Mouse (Mus musculus): Measurements from ENCODE around the gene Tmem9b.

Gene Tmem9b

GRCm38 (mm10) chr7:109752008-109752925 lies at the start of gene Tmem9b:
Gene Tmem9b (minus strand): TSS chr7:109752875.
- DNase-seq (ENCODE audit: low read depth): peak; percentile 51

DNA sequence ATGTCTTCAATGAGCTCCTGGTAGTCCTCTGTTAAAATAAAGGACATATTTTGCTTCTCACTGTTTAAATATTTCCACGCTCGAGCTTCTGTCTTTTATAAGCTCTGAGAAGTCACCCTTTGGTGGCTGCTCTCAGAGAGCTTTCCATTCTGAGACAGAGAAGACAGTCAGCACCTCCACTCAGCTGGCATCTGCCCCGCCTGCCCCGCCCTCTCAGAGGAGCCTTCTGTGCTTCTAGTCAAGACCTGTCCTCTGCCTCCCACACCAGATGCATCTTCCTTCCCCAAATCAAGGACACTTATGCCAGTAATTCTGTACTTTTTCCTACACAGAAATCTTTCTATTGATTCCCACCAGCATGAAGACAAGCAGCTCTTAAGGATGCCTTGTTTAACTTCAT lies 48.0 kb upstream of the Tmem9b start:
- DNase-seq (ENCODE audit: low read depth): no peak

DNA sequence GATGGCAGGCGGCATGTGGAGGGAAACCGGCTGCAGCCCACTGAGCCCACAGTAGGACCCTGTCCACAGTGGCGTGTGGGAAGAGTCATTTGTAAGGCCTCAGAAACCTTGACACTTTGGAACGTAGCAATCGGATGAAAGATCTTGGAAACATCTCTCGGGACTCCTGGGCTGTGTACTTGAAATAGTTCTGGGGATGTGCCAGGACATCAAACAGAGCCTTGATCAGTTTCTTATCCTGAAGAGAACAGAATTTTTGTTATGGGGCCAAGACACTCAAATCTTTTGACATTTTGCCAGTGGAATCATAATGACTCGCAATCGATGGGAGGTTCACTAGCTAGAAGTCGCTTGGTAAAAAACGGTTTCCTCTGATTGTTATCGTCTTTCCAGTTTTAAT lies 46.5 kb upstream of the Tmem9b start:
- DNase-seq (ENCODE audit: low read depth): no peak

DNA sequence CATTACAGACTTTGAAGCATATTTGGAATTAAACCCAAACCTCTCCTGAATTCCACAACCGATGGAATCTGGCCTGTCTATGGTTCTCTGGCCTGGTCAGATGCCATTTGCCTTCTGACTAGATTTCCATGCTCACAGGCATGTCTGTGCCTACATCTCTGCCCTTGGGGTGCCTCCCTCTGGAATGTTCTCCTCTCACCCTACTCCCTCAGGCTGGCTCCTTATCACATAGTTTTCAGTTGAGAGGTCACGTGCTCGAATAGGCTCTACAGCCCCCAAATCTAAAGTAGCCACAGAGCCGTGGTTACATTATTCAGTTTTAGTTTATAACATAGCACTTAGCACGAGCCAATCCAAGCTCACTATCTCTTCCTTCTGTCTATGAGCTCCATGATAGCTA lies 42.9 kb upstream of the Tmem9b start:
- DNase-seq (ENCODE audit: low read depth): no peak

DNA sequence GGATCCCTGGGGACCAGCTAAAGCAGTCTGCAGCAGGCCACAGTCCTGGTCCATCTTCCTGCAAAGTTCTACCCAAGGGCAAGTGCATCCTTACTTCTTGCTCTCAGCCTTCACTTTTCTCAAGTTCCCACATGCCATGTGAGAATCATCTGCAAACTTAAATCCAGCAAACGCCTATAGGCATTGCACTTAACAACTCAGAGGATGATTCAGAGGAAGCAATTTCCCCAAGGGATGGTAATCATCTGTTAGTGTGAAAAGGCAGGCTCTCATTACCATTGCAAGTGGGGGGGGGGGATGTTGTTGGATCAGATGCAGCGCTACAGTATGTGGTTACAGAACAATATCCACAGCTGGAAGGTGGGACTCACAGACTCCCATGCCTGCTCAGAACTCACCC lies 41.9 kb upstream of the Tmem9b start:
- DNase-seq (ENCODE audit: low read depth): no peak

- DNase-seq (ENCODE audit: low read depth): peak; percentile 46
Measured at GRCm38 (mm10) chr7:109792759-109793158, 40.1 kb upstream of the Tmem9b start.

DNA sequence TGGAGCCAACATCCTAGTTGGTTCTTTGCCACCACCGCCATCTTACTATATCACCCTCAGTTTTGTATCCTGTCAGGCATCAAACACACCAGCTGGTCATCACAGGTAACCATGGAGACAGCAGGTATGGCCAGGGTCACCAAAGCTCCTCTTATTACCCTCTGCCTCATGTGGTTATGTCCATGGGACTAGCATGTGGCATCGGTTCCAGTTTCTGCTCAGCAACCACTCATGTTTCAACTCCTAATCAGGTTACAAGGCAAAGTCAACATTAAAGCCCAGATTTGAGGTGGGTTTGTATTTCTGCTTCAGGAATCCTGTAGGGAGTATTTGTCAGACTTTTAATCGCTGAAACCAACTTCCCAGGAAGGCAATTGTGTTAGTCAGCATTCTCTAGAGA lies 38.1 kb upstream of the Tmem9b start:
- no peak for DNase-seq (ENCODE audit: low read depth)

- DNase-seq (ENCODE audit: low read depth): no peak
Measured at GRCm38 (mm10) chr7:109787860-109788259, 35.2 kb upstream of the Tmem9b start.

GRCm38 (mm10) chr7:109783281-109783680 lies 30.6 kb upstream of the Tmem9b start:
- no peak for DNase-seq (ENCODE audit: low read depth)

- peak; percentile 41 for DNase-seq (ENCODE audit: low read depth)
Measured at GRCm38 (mm10) chr7:109781470-109782203, 29.0 kb upstream of the Tmem9b start, which contains the start of gene Nrip3. Gene Nrip3 (minus strand): TSS chr7:109782025.

DNA sequence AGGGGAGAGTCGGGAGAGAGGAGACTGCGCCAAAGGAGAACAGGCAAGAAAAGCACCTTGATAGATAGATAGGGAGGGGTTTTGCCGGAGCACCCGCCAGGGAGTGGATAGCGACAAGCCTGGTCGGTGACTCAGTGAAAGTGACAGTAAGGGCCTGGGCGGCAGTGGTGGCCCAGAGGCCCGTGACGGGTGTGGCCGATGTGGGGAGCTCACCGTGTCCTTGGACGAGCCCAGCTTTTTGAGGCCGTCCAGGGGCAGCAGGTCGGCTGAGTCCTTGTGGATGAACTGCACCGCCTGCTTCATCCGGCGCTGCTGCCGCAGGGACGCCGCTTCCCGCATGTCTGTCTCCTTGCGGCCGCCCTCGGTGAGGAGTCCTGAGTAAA lies 28.4 kb upstream of the Tmem9b start:
- DNase-seq (ENCODE audit: low read depth): peak; percentile 22

GRCm38 (mm10) chr7:109772251-109772650 lies 19.6 kb upstream of the Tmem9b start:
- no peak for DNase-seq (ENCODE audit: low read depth)

DNA sequence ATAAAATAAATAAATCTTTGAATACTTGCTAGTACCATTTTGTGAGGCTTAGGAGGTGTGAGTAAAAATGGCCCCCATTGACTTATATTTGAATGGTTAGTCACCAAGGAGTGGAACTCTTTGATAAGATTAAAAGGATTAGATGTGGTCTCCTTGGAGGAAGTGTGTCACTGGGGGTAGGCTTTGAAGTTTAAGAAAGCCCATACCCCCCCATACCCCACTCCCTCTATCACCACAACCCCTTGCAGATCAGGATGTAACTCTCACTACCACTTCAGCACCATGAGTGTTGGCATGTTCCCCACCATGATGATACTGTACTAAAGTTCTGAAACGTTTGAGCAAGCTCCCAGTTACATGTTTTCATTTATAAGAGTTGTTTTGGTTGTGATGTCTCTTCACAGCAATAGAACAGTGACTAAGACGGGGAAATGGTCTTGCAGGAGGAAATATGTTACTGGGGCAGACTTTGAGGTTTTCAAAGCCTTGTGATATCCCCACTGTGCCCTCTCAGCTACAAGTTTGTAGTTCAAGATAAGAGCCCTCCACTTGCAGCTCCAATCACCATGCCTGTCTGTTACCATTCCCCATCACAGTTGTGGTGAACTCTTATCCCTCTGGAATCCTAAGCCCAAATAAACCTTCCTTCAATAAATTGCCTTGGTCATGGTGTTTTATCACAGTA lies 16.2 kb upstream of the Tmem9b start:
- DNase-seq (ENCODE audit: low read depth): no peak

GRCm38 (mm10) chr7:109767575-109768350 lies 15.1 kb upstream of the Tmem9b start:
- DNase-seq (ENCODE audit: low read depth): no peak

- no peak for DNase-seq (ENCODE audit: low read depth)
Measured at GRCm38 (mm10) chr7:109764009-109764408, 11.3 kb upstream of the Tmem9b start.

DNA sequence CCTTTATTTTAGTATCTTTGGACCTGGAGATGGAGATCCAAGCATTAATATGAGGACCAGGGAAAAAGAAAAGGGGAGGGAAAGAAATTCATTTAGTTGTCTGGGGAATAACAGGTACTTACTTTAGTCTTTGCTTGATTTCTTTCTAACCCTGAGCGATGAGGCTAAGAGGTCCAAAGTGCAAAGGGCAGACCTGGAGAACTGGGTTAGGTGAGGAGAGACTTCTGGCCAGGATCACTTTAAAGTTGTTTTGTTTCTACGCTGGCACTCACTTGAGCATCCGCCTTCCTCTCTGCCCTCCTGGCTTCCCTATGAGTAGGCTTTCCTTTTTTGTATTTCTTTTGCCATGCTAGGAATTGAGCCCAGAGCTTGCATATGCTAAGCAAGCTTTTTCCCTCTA lies 3.6 kb upstream of the Tmem9b start:
- no peak for DNase-seq (ENCODE audit: low read depth)

DNA sequence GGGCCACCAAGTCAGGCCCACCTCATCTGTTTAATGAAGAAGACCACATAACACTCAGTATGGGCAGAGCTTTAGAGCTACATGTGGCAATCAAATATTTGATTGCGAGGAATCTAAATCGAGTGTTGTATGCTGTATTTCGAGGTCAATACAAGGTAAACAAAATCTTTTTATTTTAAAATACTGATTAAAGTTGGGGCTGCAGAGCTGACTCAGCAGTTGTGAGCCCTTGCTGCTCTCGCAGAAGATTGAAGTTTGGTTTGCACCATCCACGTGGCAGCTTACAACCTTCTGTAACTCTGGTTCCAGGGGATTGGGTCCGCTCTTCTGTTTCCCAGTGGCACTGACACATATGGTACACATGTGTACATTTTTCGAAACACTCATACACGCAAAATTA lies 1.4 kb upstream of the Tmem9b start:
- no peak for DNase-seq (ENCODE audit: low read depth)

DNA sequence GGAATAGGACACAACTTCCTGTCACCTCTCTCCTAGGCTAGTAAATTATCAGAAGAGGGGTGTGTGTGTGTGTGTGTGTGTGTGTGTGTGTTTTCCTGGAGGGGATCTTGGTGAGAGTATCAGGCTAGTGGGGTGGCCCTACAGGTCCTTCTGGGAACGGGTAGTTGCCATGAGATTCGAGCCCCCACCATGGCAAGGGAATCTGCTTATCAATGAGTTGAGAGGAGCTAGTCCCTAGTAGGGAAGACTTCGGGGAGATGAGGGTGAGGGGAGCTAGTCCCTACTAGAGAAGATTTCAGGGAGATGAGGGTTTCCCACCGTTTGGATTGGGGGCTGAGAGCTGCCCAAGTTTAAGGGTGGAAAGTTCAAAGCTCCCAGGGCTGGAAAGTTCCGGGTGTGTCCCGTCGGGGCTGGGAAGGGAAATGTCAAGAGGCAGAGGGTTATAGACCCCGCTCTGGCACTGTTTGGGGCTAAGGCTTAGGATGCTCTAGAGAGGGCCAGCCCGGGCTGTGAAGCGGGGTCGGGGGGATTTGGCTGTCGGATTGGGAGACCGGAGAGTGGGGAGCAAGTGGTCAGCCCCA lies 1.2 kb downstream of the Tmem9b start:
- no peak for DNase-seq (ENCODE audit: low read depth)

- no peak for DNase-seq (ENCODE audit: low read depth)
Measured at GRCm38 (mm10) chr7:109747747-109748146, 4.9 kb downstream of the Tmem9b start.

DNA sequence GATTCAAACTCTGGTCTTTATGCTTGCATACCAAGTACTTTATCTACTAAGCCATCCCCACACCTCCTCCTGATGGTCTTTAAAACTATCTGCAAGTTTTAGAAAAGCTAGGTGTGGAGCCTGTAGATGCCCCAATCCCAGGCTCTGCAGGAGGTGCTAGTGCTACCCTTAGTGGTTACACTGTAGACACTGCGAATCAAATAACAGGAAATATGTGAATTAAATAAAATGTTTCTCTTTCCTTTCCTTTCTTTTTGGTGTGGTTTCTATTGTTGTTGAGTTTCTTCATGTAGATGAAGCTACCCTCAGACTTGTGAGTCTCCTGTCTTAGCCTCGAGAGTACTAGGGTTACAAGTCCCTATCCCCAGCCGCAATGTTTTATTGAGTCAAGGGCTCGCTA lies 11.0 kb downstream of the Tmem9b start:
- DNase-seq (ENCODE audit: low read depth): no peak

DNA sequence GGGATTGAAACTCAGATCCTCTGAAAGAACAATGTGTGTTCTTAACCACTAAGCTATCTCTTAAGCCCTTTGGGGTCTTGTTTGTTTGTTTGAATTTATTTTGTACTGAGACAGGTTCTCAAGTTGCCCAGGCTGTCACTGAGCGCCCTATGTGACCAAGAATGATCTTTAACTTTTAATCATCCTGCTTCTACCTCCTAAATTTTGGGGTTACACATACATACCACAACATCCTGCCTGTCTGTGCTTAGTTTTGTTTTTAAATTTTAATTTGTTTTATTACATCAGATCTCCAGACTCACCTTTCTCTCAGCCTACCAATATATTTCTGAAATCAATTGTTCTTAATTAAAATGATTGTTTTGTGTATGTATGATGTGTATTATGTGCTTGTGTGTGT lies 11.6 kb downstream of the Tmem9b start:
- no peak for DNase-seq (ENCODE audit: low read depth)
